Mouse (Mus musculus): ENCODE data around the gene Gpat2.

Gpat2 gene

DNA sequence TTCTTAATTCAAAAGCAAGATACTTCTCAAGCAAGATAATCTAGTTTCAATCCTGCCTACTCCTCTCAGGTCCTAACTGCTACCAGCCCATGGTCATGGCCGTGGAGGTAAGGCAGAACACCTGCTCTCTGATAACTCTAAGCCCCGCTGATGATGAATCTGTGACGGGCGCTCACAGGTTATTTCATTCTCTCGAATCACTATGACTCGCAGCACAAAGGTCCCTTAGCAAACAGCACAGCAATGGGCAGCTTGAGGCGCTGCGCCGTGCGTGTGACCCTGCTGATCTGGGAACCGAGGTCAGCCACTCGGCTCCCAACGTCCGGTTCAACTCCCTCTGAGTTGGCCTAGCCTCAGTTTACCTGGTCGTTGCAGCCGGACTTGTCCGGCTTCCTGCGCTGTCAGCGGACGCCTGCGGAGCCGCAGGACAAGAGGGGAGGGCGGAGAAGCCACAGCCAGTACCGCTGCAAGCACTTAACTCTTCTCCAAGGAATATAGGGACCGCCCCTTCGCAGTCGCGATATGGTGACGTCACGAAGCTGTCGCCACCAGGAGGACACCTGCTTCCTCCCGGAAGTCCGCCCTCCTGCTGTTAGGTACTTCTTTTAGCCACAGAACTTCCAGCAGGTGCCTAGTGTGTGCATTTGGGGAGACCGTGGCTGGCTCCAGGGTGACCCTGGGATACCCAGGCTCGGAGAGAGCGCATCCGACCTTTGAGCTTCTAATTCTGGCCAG lies 19.2 kb downstream of the Gpat2 start, which contains the start of gene Fahd2a:
TSS of gene Fahd2a (minus strand) at position 511 of the 735 bp plus-strand sequence.
- peak; percentile 77 to 79 for DNase-seq

- no peak for DNase-seq
Measured at GRCm38 (mm10) chr2:127446847-127447246, 21.8 kb downstream of the Gpat2 start.

GRCm38 (mm10) chr2:127449691-127450090 lies 24.7 kb downstream of the Gpat2 start:
- no peak for DNase-seq

GRCm38 (mm10) chr2:127451748-127452147 lies 26.7 kb downstream of the Gpat2 start:
- no peak for DNase-seq

- no peak for DNase-seq
Measured at GRCm38 (mm10) chr2:127453141-127453540, 28.1 kb downstream of the Gpat2 start.

DNA sequence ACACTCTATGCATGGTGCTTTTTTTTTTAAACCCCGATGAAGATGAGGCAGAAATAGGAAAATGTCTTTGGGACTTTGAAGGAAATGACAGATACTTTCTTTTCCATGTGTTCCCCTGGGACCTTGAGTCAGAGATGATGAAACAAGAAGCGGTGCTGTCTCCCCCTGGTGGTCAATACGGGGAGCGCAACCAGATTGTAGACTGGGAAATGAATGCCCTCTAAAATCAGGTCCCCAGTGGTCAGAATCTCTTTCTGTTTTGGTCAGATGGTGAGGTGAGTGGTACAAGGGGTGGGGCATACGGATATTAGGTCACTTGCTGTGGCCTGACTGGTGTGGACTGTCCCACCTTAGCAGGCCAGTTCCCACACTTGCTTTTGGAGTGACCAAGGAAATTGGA lies 28.8 kb downstream of the Gpat2 start:
- DNase-seq: peak; percentile 21 to 68

DNA sequence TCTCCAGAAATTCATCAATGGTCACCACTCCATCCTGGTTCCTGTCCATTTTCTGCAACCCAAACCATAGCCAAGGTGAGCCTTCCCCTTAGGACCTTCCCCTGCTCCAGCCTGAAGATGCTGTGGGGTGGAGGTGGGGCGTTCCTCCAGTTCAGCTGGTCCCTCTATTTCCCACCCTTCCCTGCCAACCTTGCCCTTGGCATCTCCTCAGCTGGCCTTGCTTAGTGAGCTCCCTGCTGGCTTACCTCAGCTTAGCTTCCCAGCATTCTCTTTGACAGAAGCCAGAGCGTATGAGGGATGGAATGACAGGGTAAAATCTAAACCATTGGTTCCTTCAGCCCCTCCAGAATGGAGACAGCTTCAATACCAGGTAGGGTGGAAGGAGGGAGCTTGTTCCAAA lies 34.3 kb downstream of the Gpat2 start:
- no peak for DNase-seq

- DNase-seq: no peak
Measured at GRCm38 (mm10) chr2:127461351-127461750, 36.4 kb downstream of the Gpat2 start.

GRCm38 (mm10) chr2:127462314-127462713 lies 37.3 kb downstream of the Gpat2 start:
- peak in 1 of 2 experiments; percentile 28 for DNase-seq

DNA sequence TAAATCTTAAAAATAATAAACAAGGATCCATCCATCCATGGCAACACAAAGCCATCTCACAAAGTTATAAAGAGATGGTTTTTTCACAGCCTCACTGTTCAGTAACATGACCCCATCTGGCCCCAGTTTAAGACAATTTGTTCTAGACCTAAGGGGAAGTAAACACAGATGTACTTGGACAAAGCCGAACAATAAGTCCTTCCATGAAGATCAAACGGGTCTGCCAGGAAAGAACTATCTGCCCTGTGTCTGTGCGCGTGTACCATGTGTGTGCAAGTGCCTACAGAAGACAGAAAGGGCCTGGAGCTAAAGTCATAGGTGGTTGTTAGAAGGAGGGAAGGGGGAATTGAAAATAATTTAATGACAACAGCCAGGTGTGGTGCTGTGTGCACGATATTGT lies 45.2 kb downstream of the Gpat2 start:
- DNase-seq: no peak

DNA sequence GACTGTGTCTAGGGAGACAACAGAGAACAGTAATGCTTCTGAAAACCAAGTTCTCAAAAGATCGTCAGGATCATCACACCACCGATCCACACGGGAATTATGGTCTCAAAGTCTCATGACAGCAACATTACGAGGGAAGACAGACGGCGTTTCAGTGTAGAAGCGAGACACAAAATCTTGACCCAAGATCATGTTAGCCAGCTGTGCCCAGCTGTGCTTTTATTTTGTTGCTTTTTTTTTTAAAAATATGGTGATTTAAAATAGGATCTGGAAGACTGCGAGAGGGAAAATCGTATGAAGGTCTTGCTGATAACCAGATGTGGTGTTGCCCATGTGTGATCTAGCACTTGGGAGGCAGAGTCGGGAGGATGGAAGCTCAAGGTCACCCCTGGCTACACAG lies 45.7 kb downstream of the Gpat2 start:
- no peak for DNase-seq

GRCm38 (mm10) chr2:127471281-127471680 lies 46.3 kb downstream of the Gpat2 start:
- DNase-seq: no peak

DNA sequence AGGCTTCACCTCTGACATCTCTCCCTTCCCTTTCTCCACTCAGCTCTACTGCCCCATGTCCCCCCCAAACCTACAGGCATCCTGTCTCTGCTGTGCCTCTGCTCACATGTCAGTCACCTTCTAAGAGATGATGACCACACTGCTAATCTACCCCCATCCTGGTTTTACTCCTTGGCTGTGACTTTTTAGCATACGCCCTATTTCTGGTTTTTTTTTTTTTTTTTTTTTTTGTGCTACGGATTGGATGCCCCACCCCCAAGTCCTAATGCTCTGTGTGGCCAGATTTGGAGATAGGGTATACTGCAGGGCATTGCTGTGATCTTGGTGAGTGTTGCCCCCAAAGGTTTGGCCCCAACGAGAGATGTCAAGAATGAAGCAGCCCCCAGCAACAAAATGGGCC lies 47.3 kb downstream of the Gpat2 start:
- no peak for DNase-seq

DNA sequence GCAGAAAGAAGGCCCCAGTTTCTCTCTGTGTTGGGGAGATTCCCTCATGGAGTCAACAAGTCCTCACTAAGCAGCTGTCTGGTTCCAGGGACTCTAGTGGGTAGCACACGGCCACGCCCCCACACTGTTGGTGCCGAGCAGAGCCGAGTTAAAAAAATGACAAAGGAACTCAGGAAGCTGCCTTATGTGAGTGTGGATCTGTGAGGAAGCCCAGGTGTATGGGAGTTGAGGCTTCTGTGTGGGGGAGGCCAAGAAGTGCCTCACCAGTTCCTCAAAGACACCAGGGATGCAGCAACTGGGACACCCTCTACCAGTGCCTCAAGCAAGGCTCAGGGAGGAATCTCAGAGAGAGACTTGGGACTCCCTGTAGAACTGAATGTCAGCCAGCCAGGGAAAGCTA lies 54.2 kb downstream of the Gpat2 start:
- no peak for DNase-seq

DNA sequence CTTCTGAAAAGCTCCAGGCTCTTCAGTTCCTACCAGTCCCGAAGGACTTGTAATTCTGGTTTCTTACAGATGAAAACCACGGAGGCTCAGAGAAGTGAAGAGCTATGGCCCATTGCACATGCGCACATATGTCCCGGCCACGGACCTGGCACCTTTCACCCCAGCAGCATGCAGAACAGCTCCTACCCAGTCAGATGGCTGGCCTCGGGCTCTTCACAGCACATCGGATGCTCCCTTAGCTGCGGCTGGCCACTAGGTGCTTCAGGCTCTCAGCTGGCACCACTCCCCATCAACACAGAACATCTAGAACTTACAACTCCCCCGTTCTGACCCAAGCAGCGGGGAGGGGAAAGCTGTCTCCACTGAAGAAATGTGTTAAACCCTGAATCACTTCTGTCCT lies 54.8 kb downstream of the Gpat2 start:
- DNase-seq: no peak

GRCm38 (mm10) chr2:127481841-127482532 lies 57.0 kb downstream of the Gpat2 start:
- no peak for DNase-seq

DNA sequence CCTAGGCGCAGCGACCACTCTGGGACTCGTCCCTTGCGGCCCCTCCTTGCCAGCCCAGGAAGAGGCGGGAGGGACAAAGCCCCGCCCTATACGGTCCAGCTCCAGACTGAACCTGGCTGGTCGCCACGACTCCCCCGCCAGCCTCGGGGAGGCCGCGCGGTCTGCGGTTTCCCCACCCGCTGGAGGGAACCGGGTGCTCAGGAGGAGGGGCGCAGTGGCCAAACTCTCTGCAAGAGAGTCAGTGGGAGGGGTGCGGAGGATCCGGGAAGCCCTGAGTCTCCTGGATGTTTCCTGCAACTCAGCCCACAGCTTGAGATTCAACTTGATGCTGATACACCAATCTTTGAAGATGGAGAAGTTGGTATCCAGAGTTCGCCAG lies 57.5 kb downstream of the Gpat2 start:
- peak; percentile 18 to 25 for DNase-seq

GRCm38 (mm10) chr2:127483001-127483400 lies 58.0 kb downstream of the Gpat2 start:
- no peak for DNase-seq

DNA sequence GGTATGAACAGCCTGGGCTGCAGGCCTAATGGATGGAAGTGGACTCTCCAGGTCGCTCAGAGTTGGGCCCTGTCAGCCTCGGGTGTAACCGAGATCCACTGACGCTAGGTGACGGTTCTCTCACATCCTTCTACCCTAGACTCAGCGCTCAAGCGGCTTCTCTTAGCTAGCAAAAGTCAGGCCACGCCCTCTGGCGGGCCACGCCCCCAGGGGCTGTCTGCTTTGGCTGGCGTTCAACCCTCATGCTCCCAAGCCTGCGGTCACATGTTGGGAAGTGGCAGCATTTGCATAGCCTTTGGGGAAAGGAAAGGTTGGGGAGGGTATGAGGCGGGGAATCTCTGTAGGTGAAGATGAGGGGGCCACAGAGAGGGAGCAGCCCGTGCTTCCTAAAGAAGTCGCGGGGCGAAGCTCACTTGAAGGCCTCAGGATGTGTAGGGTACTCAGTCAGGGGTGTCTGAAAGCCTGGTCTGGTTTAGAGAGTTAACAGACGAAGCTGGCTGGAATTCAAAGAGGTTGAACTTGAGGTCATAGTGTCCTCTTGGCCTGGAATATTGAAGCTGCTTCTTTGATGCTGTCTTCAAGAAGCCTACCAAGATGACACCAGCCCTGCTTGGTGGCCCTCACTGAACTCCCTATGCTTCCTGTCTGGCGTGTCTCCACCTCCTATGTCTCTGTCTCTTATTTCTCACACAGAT lies 59.6 kb downstream of the Gpat2 start:
- DNase-seq: peak in 1 of 2 experiments; percentile 42

Data from spleen, adult 18-20 months (tissue).